Mouse (Mus musculus) midbrain, embryonic 11.5 days (tissue): ENCODE data around the gene Klhl12. TPM values are rescaled to one million over a fixed set of nuclear protein-coding genes. Genes with fewer than 3 reads are reported as not detected.

Experiments
- ATAC-seq: fragments of 200-750 bp; cut with Nextera tagmentation; 2 replicates; pipeline ENCODE4 v1.8.0; 2017; ENCODE audit warnings: moderate TSS enrichment, moderate library complexity; ENCODE audit not compliant: low FRiP score
- DNase-seq: peaks from one replicate; pipeline ENCODE4 v3.0.0; 2015; ENCODE audit warnings: low spot score; ENCODE audit errors: missing footprints
- H3K27ac ChIP-seq: fragments of 300-500 bp; sonication (generic); 2 replicates; pipeline ENCODE4 v1.5.1; 2014; ENCODE audit warnings: low read depth, low read length
- H3K27me3 ChIP-seq: fragments of 300-500 bp; sonication (generic); 2 replicates; pipeline ENCODE4 v1.6.1; 2014; ENCODE audit warnings: mild to moderate bottlenecking, low read length, moderate library complexity, mixed read lengths; ENCODE audit not compliant: control insufficient read depth, insufficient read depth
- H3K36me3 ChIP-seq: fragments of 300-500 bp; sonication (generic); 2 replicates; pipeline ENCODE4 v1.6.1; 2014; ENCODE audit warnings: mild to moderate bottlenecking, low read length, moderate library complexity, mixed read lengths; ENCODE audit not compliant: control insufficient read depth, insufficient read depth
- H3K4me1 ChIP-seq: fragments of 300-500 bp; sonication (generic); 2 replicates; pipeline ENCODE4 v1.6.1; 2014; ENCODE audit warnings: low read length; ENCODE audit not compliant: control insufficient read depth, insufficient read depth
- H3K4me2 ChIP-seq: fragments of 300-500 bp; sonication (generic); 2 replicates; pipeline ENCODE4 v1.6.1; 2014; ENCODE audit warnings: mild to moderate bottlenecking, moderate library complexity
- H3K4me3 ChIP-seq: fragments of 300-500 bp; sonication (generic); 2 replicates; pipeline ENCODE4 v1.5.1; 2014; ENCODE audit warnings: low read depth, low read length
- H3K9ac ChIP-seq: fragments of 300-500 bp; sonication (generic); 2 replicates; pipeline ENCODE4 v1.6.1; 2014; ENCODE audit warnings: low read length
- H3K9me3 ChIP-seq: fragments of 300-500 bp; sonication (generic); 2 replicates; pipeline ENCODE4 v1.6.1; 2016; ENCODE audit warnings: low read length; ENCODE audit not compliant: control insufficient read depth
- WGBS: fragments of 180-500 bp; shearing (Covaris S2); extraction: QIAGEN DNeasy Blood & Tissue Kit; methylation state at CpG from one replicate; pipeline ENCODE4 v1.1.7; 2014; 5-methylcytosine and 5-hydroxymethylcytosine counted together
- polyA plus RNA-seq: library from polyadenylated mRNA; unstranded; fragments of >200 nt; fragmentation: Nextera tagmentation; extraction: Ambion mirVana; gene quantifications from 2 replicates; pipeline ENCODE4 v1.2.1, GENCODE M21; 2014

Klhl12 gene
- polyA plus RNA-seq, 1 experiment from 2014 or later = 31.7 TPM

GRCm38 (mm10) chr1:134418414-134418975 is 36.8 kb upstream of the Klhl12 start:
- 86% methylated on average over 2 of the region's 2 CpGs for WGBS
- no peak for ATAC-seq
- H3K27ac ChIP-seq = no peak overlapping the region
- no peaks in the 10 kb centered on the region for H3K9me3 ChIP-seq
- H3K4me3 ChIP-seq = no peak overlapping the region
- H3K36me3 ChIP-seq = no peaks in the 10 kb centered on the region
- no peak overlapping the region for H3K9ac ChIP-seq
- no peak overlapping the region for H3K4me2 ChIP-seq
- DNase-seq = peak; percentile 41
- H3K4me1 ChIP-seq = peaks cover 16% of the 10 kb centered on the region
- no peaks in the 10 kb centered on the region for H3K27me3 ChIP-seq

- no peaks in the 10 kb centered on the region for H3K27me3 ChIP-seq
- H3K9ac ChIP-seq = no peak overlapping the region
- WGBS = 70% methylated on average over 1 of the region's 1 CpGs
- H3K36me3 ChIP-seq = peaks cover 2% of the 10 kb centered on the region; the same call in 1 of the 2 replicates
- no peak overlapping the region for H3K4me2 ChIP-seq
- ATAC-seq = no peak
- no peaks in the 10 kb centered on the region for H3K9me3 ChIP-seq
- no peak for DNase-seq
- no peak overlapping the region for H3K27ac ChIP-seq
- H3K4me1 ChIP-seq = peaks cover 16% of the 10 kb centered on the region
- no peak overlapping the region for H3K4me3 ChIP-seq
These were observed 36.2 kb upstream of the Klhl12 start for GRCm38 (mm10) chr1:134419176-134419575.

GRCm38 (mm10) chr1:134419751-134420458 is 35.4 kb upstream of the Klhl12 start:
- peaks cover 4% of the 10 kb centered on the region; the same call in 1 of the 2 replicates for H3K36me3 ChIP-seq
- no peak overlapping the region for H3K4me2 ChIP-seq
- H3K4me1 ChIP-seq = peaks cover 13% of the 10 kb centered on the region
- no peak for DNase-seq
- no peaks in the 10 kb centered on the region for H3K27me3 ChIP-seq
- H3K9ac ChIP-seq = no peak overlapping the region
- no peak overlapping the region for H3K27ac ChIP-seq
- no peak overlapping the region for H3K4me3 ChIP-seq
- ATAC-seq = no peak
- 73% methylated on average over 5 of the region's 5 CpGs for WGBS
- H3K9me3 ChIP-seq = no peaks in the 10 kb centered on the region

GRCm38 (mm10) chr1:134423911-134424310 is 31.4 kb upstream of the Klhl12 start:
- Histone ChIP-seq H3K4me3 (no peak overlapping the region), H3K27ac (no peak overlapping the region), H3K4me1 (0 out of 2 replicates have a peak, but pooled peaks cover 2% of the 10 kb centered on the region), H3K4me2 (no peak overlapping the region), H3K9me3 (no peaks in the 10 kb centered on the region), H3K36me3 (peaks cover 19% of the 10 kb centered on the region), H3K9ac (no peak overlapping the region), H3K27me3 (no peaks in the 10 kb centered on the region)
- no peak for ATAC-seq
- DNase-seq = peak; percentile 0
- WGBS = 79% methylated on average over 10 of the region's 10 CpGs

- peaks cover 26% of the 10 kb centered on the region for H3K36me3 ChIP-seq
- H3K4me2 ChIP-seq = no peak overlapping the region
- no peaks in the 10 kb centered on the region for H3K4me1 ChIP-seq
- no peak overlapping the region for H3K9ac ChIP-seq
- no peaks in the 10 kb centered on the region for H3K9me3 ChIP-seq
- DNase-seq (no peak), ATAC-seq (no peak)
- no peak overlapping the region for H3K27ac ChIP-seq
- 79% methylated on average over 5 of the region's 5 CpGs for WGBS
- H3K27me3 ChIP-seq = no peaks in the 10 kb centered on the region
- no peak overlapping the region for H3K4me3 ChIP-seq
These were observed 29.0 kb upstream of the Klhl12 start for GRCm38 (mm10) chr1:134426289-134426688.

GRCm38 (mm10) chr1:134433002-134433401 is 22.3 kb upstream of the Klhl12 start:
- no peak for ATAC-seq
- Histone ChIP-seq H3K4me2 (no peak overlapping the region), H3K9me3 (no peaks in the 10 kb centered on the region), H3K36me3 (peaks cover 19% of the 10 kb centered on the region), H3K9ac (no peak overlapping the region), H3K27ac (no peak overlapping the region), H3K27me3 (no peaks in the 10 kb centered on the region), H3K4me1 (no peaks in the 10 kb centered on the region), H3K4me3 (no peak overlapping the region)
- no peak for DNase-seq
- 92% methylated on average over 10 of the region's 10 CpGs for WGBS

- DNase-seq = no peak
- Histone ChIP-seq H3K9ac (no peak overlapping the region), H3K9me3 (no peaks in the 10 kb centered on the region), H3K4me2 (no peak overlapping the region), H3K36me3 (peaks cover 16% of the 10 kb centered on the region), H3K27ac (no peak overlapping the region), H3K4me3 (no peak overlapping the region), H3K27me3 (no peaks in the 10 kb centered on the region), H3K4me1 (no peaks in the 10 kb centered on the region)
- ATAC-seq = no peak
- WGBS = 91% methylated on average over 4 of the region's 4 CpGs
These were observed 21.9 kb upstream of the Klhl12 start for GRCm38 (mm10) chr1:134433473-134433872.

- no peak overlapping the region for H3K27ac ChIP-seq
These were observed 19.9 kb upstream of the Klhl12 start for GRCm38 (mm10) chr1:134435414-134435813.

GRCm38 (mm10) chr1:134440437-134440836 is 14.9 kb upstream of the Klhl12 start:
- Histone ChIP-seq H3K4me1 (no peaks in the 10 kb centered on the region), H3K4me3 (no peak overlapping the region), H3K27ac (no peak overlapping the region), H3K9me3 (no peaks in the 10 kb centered on the region), H3K36me3 (no peaks in the 10 kb centered on the region), H3K27me3 (no peaks in the 10 kb centered on the region), H3K4me2 (no peak overlapping the region), H3K9ac (no peak overlapping the region)
- DNase-seq (no peak), ATAC-seq (no peak)
- WGBS = 94% methylated on average over 6 of the region's 6 CpGs

More at GRCm38 (mm10) chr1:134435414-134435813, 19.9 kb upstream of the Klhl12 start:
- no peaks in the 10 kb centered on the region for H3K4me1 ChIP-seq
- ATAC-seq (no peak), DNase-seq (peak; percentile 92)
- no peak overlapping the region for H3K9ac ChIP-seq
- no peak overlapping the region for H3K4me2 ChIP-seq
- 24% methylated on average over 4 of the region's 4 CpGs for WGBS
- H3K36me3 ChIP-seq = peaks cover 11% of the 10 kb centered on the region
- H3K27me3 ChIP-seq = no peaks in the 10 kb centered on the region
- H3K4me3 ChIP-seq = no peak overlapping the region
- H3K9me3 ChIP-seq = no peaks in the 10 kb centered on the region
